ENCODE assay signal across 18 mouse cellular contexts in genomic region chrX:10518510-10518909, GRCm38 (mm10). TPM values are rescaled to one million over a fixed set of nuclear protein-coding genes. Genes with fewer than 3 reads are reported as not detected.
DNase-seq lines count a peak whose midpoint lies in the region; ATAC-seq and TF ChIP-seq lines count a peak whose summit lies in the region.
"Had no signal": no experiment of that assay in that cellular context is flagged by ENCODE, and none has a peak within 500 bp of the region (broad histone marks: within the 10 kb centered on the region; RNA-seq: fewer than 3 reads in every experiment).

No protein-coding gene starts in this region.

- H3K27ac ChIP-seq in forebrain, embryonic 15.5 days (replicated peaks): 0 out of 2 replicates have a peak overlapping the region, but pooled peaks have one; percentile 27
- H3K27ac ChIP-seq in forebrain, embryonic 13.5 days: no peak overlapping the region
- peak overlapping the region; percentile 65 for H3K27ac ChIP-seq in heart, postnatal 0 days (ENCODE audit: low read depth)
- H3K27ac ChIP-seq in midbrain, embryonic 14.5 days (replicated peaks; ENCODE audit: low read depth, low read length): no peak overlapping the region
- no peak overlapping the region for H3K27ac ChIP-seq in midbrain, embryonic 11.5 days (ENCODE audit: low read depth, low read length)
- H3K27ac ChIP-seq: embryonic facial prominence, embryonic 13.5 days; intestine, embryonic 15.5 days; limb, embryonic 15.5 days; macrophage; midbrain, embryonic 15.5 days; neural tube, embryonic 12.5 days had no signal

- H3K4me2 ChIP-seq in forebrain, embryonic 15.5 days (replicated peaks): no peak overlapping the region
- H3K4me2 ChIP-seq in forebrain, embryonic 13.5 days: no peak overlapping the region
- H3K4me2 ChIP-seq in heart, postnatal 0 days (ENCODE audit: low read depth, low read length): peak overlapping the region; percentile 12; the same call in 1 of the 2 replicates
- no peak overlapping the region for H3K4me2 ChIP-seq in midbrain, embryonic 14.5 days (ENCODE audit: low read length)
- no peak overlapping the region for H3K4me2 ChIP-seq in midbrain, embryonic 11.5 days
- H3K4me2 ChIP-seq: embryonic facial prominence, embryonic 13.5 days; intestine, embryonic 15.5 days; limb, embryonic 15.5 days; midbrain, embryonic 15.5 days; neural tube, embryonic 12.5 days had no signal

- H3K9ac ChIP-seq in forebrain, embryonic 15.5 days (replicated peaks): no peak overlapping the region
- H3K9ac ChIP-seq in forebrain, embryonic 13.5 days: no peak overlapping the region
- H3K9ac ChIP-seq in heart, postnatal 0 days (replicated peaks; ENCODE audit: low read depth, low read length): no peak overlapping the region
- H3K9ac ChIP-seq in midbrain, embryonic 14.5 days (replicated peaks; ENCODE audit: low read length): no peak overlapping the region
- H3K9ac ChIP-seq in midbrain, embryonic 11.5 days (ENCODE audit: low read length): no peak overlapping the region
- H3K9ac ChIP-seq: embryonic facial prominence, embryonic 13.5 days; intestine, embryonic 15.5 days; limb, embryonic 15.5 days; midbrain, embryonic 15.5 days; neural tube, embryonic 12.5 days had no signal

- H3K27me3 ChIP-seq in forebrain, embryonic 15.5 days: no peaks in the 10 kb centered on the region
- H3K27me3 ChIP-seq in forebrain, embryonic 13.5 days: no peaks in the 10 kb centered on the region
- no peaks in the 10 kb centered on the region for H3K27me3 ChIP-seq in heart, postnatal 0 days (ENCODE audit: control insufficient read depth, insufficient read depth, low read length)
- no peaks in the 10 kb centered on the region for H3K27me3 ChIP-seq in midbrain, embryonic 14.5 days (ENCODE audit: control insufficient read depth, insufficient read depth, low read length)
- H3K27me3 ChIP-seq in midbrain, embryonic 11.5 days (ENCODE audit: control insufficient read depth, insufficient read depth, low read length): no peaks in the 10 kb centered on the region
- H3K27me3 ChIP-seq: embryonic facial prominence, embryonic 13.5 days; intestine, embryonic 15.5 days; limb, embryonic 15.5 days; midbrain, embryonic 15.5 days; neural tube, embryonic 12.5 days had no signal

- H3K4me3 ChIP-seq in forebrain, embryonic 15.5 days: no peak overlapping the region
- no peak overlapping the region for H3K4me3 ChIP-seq in forebrain, embryonic 13.5 days
- no peak overlapping the region for H3K4me3 ChIP-seq in heart, postnatal 0 days (ENCODE audit: low read depth, low read length)
- H3K4me3 ChIP-seq in midbrain, embryonic 14.5 days (replicated peaks; ENCODE audit: low read depth, low read length): no peak overlapping the region
- H3K4me3 ChIP-seq in midbrain, embryonic 11.5 days (ENCODE audit: low read depth, low read length): no peak overlapping the region
- H3K4me3 ChIP-seq: embryonic facial prominence, embryonic 13.5 days; intestine, embryonic 15.5 days; limb, embryonic 15.5 days; midbrain, embryonic 15.5 days; neural tube, embryonic 12.5 days had no signal

- WGBS in forebrain, embryonic 15.5 days: 41% methylated on average over 5 of the region's 5 CpGs
- 31% methylated on average over 5 of the region's 5 CpGs for WGBS in forebrain, embryonic 13.5 days
- WGBS in heart, postnatal 0 days: 17% methylated on average over 5 of the region's 5 CpGs
- 25% methylated on average over 5 of the region's 5 CpGs for whole genome bisulfite sequencing in midbrain, embryonic 14.5 days
- 36% methylated on average over 5 of the region's 5 CpGs for WGBS in midbrain, embryonic 11.5 days

- no peaks in the 10 kb centered on the region for H3K36me3 ChIP-seq in forebrain, embryonic 15.5 days
- no peaks in the 10 kb centered on the region for H3K36me3 ChIP-seq in forebrain, embryonic 13.5 days (ENCODE audit: poor library complexity, severe bottlenecking)
- no peaks in the 10 kb centered on the region for H3K36me3 ChIP-seq in heart, postnatal 0 days (replicated peaks; ENCODE audit: control insufficient read depth, insufficient read depth, low read length)
- no peaks in the 10 kb centered on the region for H3K36me3 ChIP-seq in midbrain, embryonic 14.5 days (ENCODE audit: control insufficient read depth, insufficient read depth, low read length)
- H3K36me3 ChIP-seq in midbrain, embryonic 11.5 days (ENCODE audit: control insufficient read depth, insufficient read depth, low read length): no peaks in the 10 kb centered on the region
- H3K36me3 ChIP-seq: embryonic facial prominence, embryonic 13.5 days; intestine, embryonic 15.5 days; limb, embryonic 15.5 days; midbrain, embryonic 15.5 days; neural tube, embryonic 12.5 days had no signal

- DNase-seq in heart, postnatal 0 days (ENCODE audit: low spot score): peak; percentile 49
- no peak for DNase-seq in heart, adult 8-10 months (ENCODE audit: low spot score)
- DNase-seq in midbrain, embryonic 14.5 days: peak; percentile 18
- DNase-seq in midbrain, embryonic 11.5 days (ENCODE audit: low spot score, missing footprints): no peak
- DNase-seq in right cerebral cortex, postnatal 36 days (ENCODE audit: low spot score in 2 of 2): no peak
- DNase-seq: adrenal gland, postnatal 10 days; B cell, adult 2 months; cerebellum, adult 9-11 months; lung, adult 2 months; thymus, postnatal 36 days had no signal

- no peak for TF ChIP-seq CTCF in heart, postnatal 0 days (IDR thresholded peaks at IDR 0.05; ENCODE audit: low read depth)

- ATAC-seq in forebrain, embryonic 15.5 days (replicated peaks): no peak
- ATAC-seq in forebrain, embryonic 13.5 days: no peak
- ATAC-seq in heart, postnatal 0 days (ENCODE audit: insufficient read depth, low read depth): peak; percentile 66
- no peak for ATAC-seq in midbrain, embryonic 14.5 days (ENCODE audit: low FRiP score, low TSS enrichment)
- no peak for ATAC-seq in midbrain, embryonic 11.5 days (ENCODE audit: low FRiP score)
- ATAC-seq: intestine, embryonic 15.5 days; midbrain, embryonic 15.5 days had no signal

- H3K9me3 ChIP-seq in forebrain, embryonic 15.5 days: no peaks in the 10 kb centered on the region
- no peaks in the 10 kb centered on the region for H3K9me3 ChIP-seq in forebrain, embryonic 13.5 days (replicated peaks)
- no peaks in the 10 kb centered on the region for H3K9me3 ChIP-seq in heart, postnatal 0 days (replicated peaks; ENCODE audit: control insufficient read depth, low read length)
- no peaks in the 10 kb centered on the region for H3K9me3 ChIP-seq in midbrain, embryonic 14.5 days (ENCODE audit: control insufficient read depth, low read length)
- H3K9me3 ChIP-seq in midbrain, embryonic 11.5 days (ENCODE audit: control insufficient read depth, low read length): no peaks in the 10 kb centered on the region
- H3K9me3 ChIP-seq: embryonic facial prominence, embryonic 13.5 days; intestine, embryonic 15.5 days; limb, embryonic 15.5 days; midbrain, embryonic 15.5 days; neural tube, embryonic 12.5 days had no signal

- H3K4me1 ChIP-seq in forebrain, embryonic 15.5 days: 0 out of 2 replicates have a peak, but pooled peaks cover 2% of the 10 kb centered on the region
- H3K4me1 ChIP-seq in forebrain, embryonic 13.5 days: peaks cover 16% of the 10 kb centered on the region; the same call in 1 of the 2 replicates
- 0 out of 2 replicates have a peak, but pooled peaks cover 3% of the 10 kb centered on the region for H3K4me1 ChIP-seq in heart, postnatal 0 days (ENCODE audit: control insufficient read depth, insufficient read depth)
- no peaks in the 10 kb centered on the region for H3K4me1 ChIP-seq in midbrain, embryonic 14.5 days (ENCODE audit: control insufficient read depth, insufficient read depth, low read length)
- H3K4me1 ChIP-seq in midbrain, embryonic 11.5 days (ENCODE audit: control insufficient read depth, insufficient read depth, low read length): no peaks in the 10 kb centered on the region
- H3K4me1 ChIP-seq: embryonic facial prominence, embryonic 13.5 days; intestine, embryonic 15.5 days; limb, embryonic 15.5 days; neural tube, embryonic 12.5 days had no signal

- TF ChIP-seq EP300 in heart, postnatal 0 days (IDR thresholded peaks at IDR 0.05; ENCODE audit: low read depth): no peak

RNA-seq across cellular contexts. Expression of gene Tspan7, which starts 33.6 kb away (rescaled TPM):
- polyA plus RNA-seq in forebrain, embryonic 15.5 days (2015; fragmentation: Nextera tagmentation; extraction: Ambion mirVana): 268 and 294 TPM in 2 replicates
- polyA plus RNA-seq in forebrain, embryonic 13.5 days (2015; fragmentation: Nextera tagmentation; extraction: Ambion mirVana): 165 and 188 TPM in 2 replicates
- 32.7 and 70.8 TPM in 2 replicates for total RNA-seq in heart, postnatal 0 days (2014; rRNA removed; ENCODE audit: low replicate concordance)
- polyA plus RNA-seq in heart, postnatal 0 days (2015; fragmentation: Nextera tagmentation; extraction: Ambion mirVana): 90.0 and 91.9 TPM in 2 replicates
- total RNA-seq in heart, adult 8-10 months (2022): 100 to 1,000 TPM; 113 to 130 (median 125) TPM
- polyA plus RNA-seq in midbrain, embryonic 14.5 days (2014; fragmentation: Nextera tagmentation; extraction: Ambion mirVana): 332 and 367 TPM in 2 replicates
- 74.4 and 74.5 TPM in 2 replicates for polyA plus RNA-seq in midbrain, embryonic 11.5 days (2014; fragmentation: Nextera tagmentation; extraction: Ambion mirVana)

Comparison
In these comparisons a context has a peak if more than half of its experiments do, and no peak if none do; other contexts are left out.
1. H3K27ac ChIP-seq: peak in forebrain, embryonic 15.5 days (single experiment) and heart, postnatal 0 days (single experiment); none in forebrain, embryonic 13.5 days (single experiment), midbrain, embryonic 14.5 days (single experiment) and midbrain, embryonic 11.5 days (single experiment).
2. DNase-seq: peak in heart, postnatal 0 days (single experiment) and midbrain, embryonic 14.5 days (single experiment); none in heart, adult 8-10 months (single experiment), midbrain, embryonic 11.5 days (single experiment) and right cerebral cortex, postnatal 36 days (0 of 2).